Mouse (Mus musculus) G1E (cell line): ENCODE data around the gene Paox.

Source experiments
- CTCF ChIP-seq: IDR thresholded peaks from 2 replicates; pipeline ENCODE4 v1.5.1; 2012; ENCODE audit warnings: low read depth, low read length, inconsistent platforms, mixed read lengths
- GATA1 ChIP-seq: IDR thresholded peaks from 2 replicates; pipeline ENCODE4 v1.6.1; 2012; ENCODE audit warnings: borderline replicate concordance, low read length, inconsistent platforms, mixed read lengths
- GATA2 ChIP-seq: IDR thresholded peaks from 2 replicates; pipeline ENCODE4 v1.6.1; 2012; ENCODE audit warnings: low read depth, low read length, inconsistent platforms, borderline replicate concordance
- POLR2AphosphoS5 ChIP-seq: IDR thresholded peaks from 2 replicates; pipeline ENCODE4 v1.6.1; 2012; ENCODE audit warnings: low read depth, low read length, inconsistent platforms; ENCODE audit not compliant: insufficient replicate concordance
- TAL1 ChIP-seq: conservative IDR thresholded peaks from 2 replicates; pipeline ENCODE4 v1.6.1; 2012; ENCODE audit warnings: low read depth, low read length, inconsistent platforms, mixed read lengths

GRCm38 (mm10) chr7:140154218-140154927, 38.8 kb downstream of the Paox start, which contains the start of gene Sprn:
- no peak for TF ChIP-seq CTCF
- TF ChIP-seq GATA1 = no peak
- TF ChIP-seq GATA2 = no peak
- no peak for TF ChIP-seq POLR2AphosphoS5
- TF ChIP-seq TAL1 = no peak
